Mouse (Mus musculus) ZHBTc4 (cell line): ENCODE measurements around the gene Klk1b8.
"Not testable (repeated sequence)": the region's sequence is repeated elsewhere in the genome, so short reads cannot be mapped to it uniquely, and the experiment has no call there.

Source experiments
- DNase-seq: peaks from one replicate; pipeline ENCODE4 v3.0.0-alpha.2; 2011; ENCODE audit warnings: low read depth, low spot score

Gene Klk1b8

DNA sequence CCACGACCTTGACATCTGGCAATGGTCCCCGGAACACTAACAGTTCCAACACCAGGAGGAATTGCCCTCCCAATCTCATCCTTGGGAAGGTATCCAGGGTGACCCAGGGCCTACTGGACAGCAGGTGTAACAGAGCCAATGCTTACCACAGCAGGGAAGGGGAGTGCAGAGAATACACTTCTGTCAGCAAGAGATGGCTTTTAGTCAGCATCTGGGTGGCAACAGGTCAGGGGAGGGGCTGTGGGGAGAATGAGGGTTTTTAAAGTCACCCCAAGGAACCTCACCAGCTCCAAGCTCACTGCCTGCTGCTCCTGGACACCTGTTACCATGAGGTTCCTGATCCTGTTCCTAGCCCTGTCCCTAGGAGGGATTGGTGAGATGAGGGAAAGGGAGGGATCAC is at the start of gene Klk1b8:
TSS of gene Klk1b8 (plus strand) at position 301 of the 400 bp plus-strand sequence.
- DNase-seq, result no peak

DNA sequence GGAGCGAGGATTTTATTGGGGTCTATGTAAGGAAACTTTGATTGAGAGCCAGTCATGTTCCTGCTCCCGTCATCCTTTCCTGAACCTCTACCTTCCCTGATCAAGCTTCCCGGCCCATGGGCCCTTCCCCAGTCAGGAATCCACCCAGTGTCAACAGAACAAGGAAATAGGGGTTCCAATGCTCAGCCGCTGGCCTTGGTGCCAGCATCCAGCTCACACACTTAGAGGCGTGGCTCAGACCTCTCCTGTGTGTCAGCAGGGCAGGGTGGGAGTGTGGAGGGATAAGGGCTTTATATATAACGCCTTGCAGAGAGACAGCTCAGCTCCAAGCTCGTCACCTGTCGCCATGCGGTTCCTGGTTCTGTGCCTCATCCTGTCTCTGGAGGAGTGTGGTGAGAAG is 35.6 kb upstream of the Klk1b8 start:
- peak; percentile 43 for DNase-seq

DNA sequence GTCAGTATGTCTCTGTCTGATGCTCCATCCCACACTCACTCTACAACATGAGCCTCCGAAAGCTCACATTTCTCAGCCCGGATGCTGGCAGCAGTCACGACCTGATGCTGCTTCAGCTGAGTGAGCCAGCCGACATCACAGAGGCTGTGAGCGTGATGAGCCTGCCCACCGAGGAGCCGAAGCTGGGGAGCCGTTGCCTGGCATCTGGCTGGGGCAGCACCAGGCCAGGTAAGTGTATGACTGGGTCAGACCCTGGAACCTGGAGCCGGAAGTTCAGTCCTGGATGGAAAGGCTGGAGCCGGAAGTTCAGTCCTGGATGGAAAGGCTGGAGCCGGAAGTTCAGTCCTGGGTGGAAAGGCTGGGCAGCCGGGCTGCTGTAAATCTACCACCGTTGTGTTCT is 32.0 kb upstream of the Klk1b8 start:
- no peak for DNase-seq

DNA sequence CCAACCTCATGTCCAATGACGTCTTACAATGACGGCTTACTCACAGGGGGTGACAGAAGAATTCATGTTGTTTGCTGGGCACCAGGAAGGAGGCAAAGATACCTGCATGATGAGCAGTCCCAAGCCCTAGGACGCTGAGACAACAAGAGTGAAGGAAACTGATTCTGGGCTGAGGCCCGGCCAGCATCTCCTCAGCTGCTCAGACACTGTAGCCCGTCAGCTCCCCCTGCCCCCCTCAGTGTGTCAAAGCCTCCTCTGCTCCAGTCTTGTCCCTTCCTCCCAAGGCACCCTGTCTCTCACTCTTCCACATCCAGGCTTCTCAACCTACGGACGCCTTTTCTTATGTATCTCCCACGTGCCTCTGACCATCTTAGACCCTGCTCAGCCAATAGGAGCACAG is 31.6 kb upstream of the Klk1b8 start:
- DNase-seq, result no peak

DNA sequence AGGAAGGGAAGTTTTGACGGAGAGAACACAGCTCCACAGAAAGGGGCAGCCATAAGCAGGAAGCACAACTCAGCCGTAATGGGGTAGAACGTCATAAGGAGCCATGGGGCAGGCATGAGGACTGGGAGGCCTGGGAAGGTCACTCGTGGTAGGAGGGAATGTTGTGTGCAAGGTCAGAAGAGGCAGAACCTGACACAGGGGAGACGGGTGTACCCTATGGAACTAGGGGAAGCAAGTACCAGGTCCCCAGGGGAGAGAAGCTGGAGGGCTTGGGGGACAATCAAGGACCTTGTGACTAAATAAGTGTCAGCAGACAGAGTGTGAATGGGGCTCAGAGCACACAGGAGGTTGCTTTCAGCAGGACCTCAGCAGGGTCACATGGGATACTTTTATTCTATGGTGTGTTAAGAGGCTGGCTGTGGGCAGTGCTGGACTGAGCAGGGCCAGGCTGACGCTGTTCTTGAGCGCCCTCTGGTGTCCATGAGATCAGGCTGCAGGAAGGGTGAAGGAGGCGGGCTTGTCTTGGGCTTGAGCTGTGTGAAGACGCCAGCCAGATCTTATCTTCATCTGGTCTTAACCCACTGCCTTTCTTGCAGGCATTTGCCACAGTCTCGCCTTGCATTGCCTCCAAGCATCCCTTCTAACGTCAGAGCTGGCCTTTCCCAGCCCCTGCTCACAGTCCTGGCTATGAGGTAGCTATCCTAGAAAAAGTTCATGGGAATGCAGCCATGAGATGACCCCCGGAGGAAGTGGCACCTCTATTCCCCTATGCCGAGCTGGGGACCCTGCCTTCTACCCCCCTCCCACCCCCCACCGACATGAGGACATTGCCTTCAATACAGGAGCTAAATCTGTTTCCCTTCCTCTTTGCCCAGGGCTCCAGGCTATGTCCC is 30.7 kb upstream of the Klk1b8 start:
- DNase-seq, result peak; percentile 77

DNA sequence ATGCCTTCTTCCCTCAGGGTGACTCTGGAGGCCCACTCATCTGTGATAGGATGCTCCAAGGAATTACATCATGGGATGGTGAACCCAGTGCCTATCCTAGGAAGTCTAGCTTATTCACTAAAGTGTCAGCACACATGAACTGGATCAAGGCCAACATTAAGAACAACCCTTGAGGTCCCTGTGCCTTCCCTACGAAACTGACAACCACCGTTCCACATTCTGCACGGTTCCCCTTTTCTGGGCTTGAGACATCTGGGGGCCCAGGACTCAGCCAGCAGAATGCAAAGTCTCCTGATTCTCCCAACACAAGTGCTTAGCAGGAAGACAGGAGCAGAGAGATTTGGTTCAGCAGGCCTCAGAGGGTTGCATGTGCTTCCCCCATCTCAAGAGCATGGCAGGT is 29.9 kb upstream of the Klk1b8 start:
- DNase-seq, result no peak

DNA sequence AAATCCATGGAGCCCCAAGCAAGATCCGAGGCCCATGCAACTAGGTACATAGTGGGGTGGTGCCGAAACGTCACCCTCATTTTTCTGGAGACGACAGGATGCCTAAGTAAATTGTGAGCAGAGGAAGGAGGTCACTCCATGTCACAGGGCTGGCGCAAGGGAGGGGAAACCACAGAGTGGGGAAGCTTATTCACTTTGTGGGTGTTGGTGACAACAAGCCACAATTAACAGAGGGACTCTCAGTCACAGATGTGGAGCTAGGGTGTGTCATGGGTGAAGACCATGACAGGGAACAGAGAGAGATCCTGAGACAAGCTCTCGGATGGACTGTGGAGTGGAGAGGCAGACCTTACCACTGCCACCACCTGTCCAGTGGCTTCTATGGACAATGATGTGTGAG is 29.4 kb upstream of the Klk1b8 start:
- DNase-seq, result no peak

DNA sequence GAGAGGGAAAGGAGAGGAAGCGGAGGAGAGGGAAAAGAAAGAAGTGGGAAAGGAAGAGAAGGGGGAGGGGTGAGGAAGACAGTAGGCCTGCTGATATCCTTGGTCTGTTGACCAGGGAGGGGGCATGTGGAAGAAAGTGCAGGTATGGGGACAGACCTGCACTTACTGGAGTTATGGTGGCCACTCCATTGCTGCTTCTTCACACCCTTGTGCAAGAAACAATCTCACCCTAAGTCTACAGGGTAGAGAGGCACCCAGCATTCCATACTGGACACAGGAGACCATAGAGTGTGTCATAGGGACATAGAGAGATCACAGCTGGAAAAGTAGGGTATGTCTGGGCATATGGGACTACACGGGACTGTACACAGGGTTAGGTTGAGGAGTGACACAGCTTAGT is 28.5 kb upstream of the Klk1b8 start:
- DNase-seq, result no peak

DNA sequence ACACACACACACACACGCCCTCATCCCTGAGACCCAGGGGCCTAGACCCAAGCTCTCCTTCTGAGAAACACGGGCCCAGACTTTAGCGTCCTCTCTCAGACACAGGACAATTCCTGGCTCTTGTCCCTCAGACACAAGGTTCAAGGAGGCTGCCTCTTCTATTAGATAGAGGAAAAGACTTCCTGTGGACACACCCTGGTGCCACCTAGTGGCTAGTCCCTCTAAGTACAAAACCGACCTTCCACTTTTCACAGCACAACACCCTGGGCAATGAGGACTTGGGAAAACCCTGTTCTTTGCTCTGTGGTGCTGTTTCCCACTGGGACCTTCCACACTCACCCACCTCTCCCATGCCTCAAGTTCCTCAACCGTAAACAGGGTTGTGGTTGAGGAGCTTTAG is 24.5 kb upstream of the Klk1b8 start:
- DNase-seq, result peak; percentile 76

DNA sequence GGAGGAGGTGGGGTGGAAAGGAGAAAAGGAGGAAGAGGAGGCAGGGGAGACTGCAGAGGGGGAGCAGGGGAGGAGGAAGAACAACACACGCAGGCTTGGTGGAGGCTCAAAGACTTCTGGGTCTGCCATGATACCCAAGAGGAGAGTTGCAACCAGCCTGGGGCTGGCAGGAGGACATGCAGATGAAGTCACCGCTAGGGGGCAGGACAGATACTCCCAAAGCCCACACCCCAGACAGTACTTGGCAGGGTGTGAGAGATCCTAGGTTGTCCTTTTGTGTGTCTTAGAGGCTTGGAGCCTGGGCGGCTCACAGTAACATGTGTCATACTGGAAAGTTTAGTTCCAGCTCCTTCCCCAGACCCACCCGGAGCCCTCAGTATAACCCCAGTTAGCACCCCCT is 21.9 kb upstream of the Klk1b8 start:
- peak; percentile 74 for DNase-seq

DNA sequence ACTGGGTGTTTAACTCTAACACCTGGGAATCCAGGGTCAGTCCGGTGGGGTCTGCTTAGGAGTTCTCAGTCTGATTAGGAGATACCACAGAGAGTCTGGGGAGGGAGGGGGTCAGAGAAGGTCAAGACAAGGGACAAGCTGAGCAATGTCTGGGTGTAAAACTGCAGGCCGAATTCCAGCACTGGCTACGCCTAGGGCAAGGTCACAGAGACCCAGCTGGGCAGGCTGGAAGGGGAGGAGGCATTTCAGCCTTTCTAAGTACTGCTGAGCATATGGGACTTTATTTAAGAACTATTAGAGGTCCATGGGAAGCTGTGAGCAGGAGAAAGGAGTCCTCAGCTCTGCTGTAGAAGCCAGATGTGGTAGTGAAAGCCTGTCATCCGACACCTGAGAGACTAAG is 18.1 kb upstream of the Klk1b8 start:
- no peak for DNase-seq

DNA sequence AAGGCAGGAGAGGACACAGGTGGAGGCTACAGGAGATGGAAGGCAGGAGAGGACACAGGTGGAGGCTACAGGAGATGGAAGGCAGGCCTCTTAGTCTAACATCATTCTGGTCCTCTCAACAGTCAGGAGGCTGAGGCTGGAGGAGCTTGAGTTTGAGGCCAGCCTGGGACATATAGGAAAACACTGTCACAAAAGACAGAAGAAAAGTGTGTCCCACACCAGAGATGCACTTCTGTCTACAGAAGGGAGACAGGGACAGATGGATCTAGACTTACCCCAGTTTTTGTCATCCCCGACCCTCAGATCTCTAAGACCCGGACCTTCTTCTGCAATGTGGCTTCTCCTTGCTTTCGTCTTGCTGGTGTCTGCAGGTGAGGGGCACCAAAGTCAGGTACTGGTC is 17.0 kb upstream of the Klk1b8 start, which contains the start of gene Klk15:
TSS of gene Klk15 (plus strand) at position 301 of the 400 bp plus-strand sequence.
- no peak for DNase-seq

DNA sequence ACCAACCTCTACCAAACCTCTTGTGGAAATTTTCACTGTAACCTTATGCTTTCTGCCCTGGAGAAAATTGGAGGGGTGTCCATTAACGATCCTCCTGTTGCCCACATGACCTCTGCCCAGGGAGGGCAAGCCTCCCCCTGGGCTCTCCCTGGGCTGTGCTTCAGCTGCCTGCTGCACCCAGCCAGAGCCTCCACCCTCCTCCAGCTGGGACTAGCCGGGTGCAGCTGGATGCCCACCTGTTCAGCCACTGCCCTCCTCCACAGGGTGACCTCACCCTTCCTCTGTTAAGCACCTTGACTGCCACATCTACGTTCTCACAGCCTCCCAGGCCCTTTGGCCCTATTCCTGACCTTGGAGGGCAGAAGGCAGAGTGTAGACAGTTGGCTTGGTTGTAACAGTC is 15.7 kb upstream of the Klk1b8 start:
- no peak for DNase-seq

DNA sequence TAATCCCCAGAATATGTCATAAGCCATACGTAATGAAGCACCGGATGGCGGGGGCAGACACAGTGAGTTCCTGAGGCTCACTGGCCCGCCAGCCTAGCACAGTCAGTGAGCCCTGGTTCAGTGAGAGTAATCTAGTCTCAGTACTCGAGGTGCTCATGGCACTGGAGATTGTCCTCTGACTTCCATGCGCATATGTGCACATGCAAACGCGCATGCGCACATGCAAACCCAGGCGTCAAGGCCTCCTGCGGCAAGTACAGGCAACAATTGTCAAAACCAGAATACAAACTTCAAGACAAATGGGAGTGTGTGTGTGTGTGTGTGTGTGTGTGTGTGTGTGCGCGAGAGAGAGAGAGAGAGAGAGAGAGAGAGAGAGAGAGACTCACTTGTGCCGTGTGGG is 13.9 kb upstream of the Klk1b8 start:
- DNase-seq, result peak; percentile 21

DNA sequence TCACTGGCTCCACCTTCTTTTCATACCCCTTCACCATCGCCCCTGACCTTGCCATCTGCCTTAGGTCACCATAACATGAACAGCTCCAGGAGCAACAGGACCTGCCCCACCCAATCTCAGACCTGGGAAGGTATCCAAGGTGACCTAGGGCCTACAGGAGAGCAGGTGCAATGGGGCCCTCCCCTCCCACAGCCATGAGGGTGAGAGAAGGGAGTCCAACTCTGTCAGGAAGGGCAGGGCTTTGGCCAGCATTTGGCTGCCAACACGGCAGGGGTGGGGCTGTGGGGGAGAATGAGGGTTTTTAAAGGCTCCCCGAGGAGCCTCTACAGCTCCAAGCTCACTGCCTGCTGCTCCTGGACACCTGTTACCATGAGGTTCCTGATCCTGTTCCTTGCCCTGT is 8.2 kb upstream of the Klk1b8 start:
- not testable (repeated sequence) for DNase-seq

DNA sequence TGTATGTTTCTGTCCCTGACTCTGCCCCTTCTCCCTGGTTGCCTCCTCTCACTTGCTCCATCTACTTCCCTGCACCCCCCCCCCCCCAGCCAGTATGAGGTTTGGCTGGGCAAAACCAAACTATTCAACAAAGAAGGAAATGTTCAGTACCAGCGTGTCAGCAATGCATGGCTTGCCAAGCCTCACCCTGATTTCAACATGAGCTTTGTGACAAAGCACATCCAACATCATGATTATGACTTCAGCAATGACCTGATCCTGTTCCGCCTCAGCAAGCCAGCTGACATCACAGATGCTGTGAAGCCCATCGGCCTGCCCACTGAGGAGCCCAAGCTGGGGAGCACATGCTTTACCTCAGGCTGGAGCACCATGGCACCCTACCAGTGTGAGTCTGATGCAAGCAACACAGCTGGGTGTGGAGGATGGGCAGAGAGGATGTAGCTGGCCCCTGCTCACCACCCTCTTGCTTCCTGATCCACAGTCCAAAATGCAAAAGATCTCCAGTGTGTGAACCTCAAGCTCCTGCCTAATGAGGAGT is 5.7 kb upstream of the Klk1b8 start:
- no peak for DNase-seq

DNA sequence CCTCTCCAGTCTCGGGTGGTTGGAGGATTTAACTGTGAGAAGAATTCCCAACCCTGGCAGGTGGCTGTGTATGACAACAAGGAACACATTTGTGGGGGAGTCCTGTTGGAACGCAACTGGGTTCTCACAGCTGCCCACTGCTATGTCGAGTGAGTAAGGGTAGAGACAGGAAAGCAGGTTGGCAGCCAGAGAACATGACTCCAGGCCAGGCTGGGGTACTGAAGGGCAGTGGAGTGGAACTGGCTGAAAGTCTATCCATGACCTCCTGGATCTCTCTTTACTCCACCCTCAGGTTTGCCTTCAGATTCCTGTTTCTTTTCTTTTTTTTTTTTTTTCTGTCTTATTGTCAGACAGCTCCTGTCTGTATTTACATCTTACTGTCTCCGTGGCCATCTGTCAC is 2.2 kb downstream of the Klk1b8 start:
- DNase-seq, result no peak

DNA sequence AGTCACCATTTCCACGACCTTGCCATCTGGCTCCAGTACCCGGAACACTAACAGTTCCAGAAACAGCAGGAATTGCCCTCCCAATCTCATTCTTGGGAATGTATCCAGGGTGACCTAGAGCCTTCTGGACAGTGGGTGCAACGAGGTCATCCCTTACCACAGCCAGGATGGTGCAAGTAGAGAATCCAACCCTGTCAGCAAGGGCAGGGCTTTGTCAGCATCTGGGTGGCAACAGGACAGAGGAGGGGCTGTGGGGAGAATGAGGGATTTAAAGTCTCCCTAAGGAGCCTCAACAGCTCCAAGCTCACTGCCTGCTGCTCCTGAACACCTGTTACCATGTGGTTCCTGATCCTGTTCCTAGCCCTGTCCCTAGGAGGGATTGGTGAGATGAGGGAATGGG is 16.0 kb downstream of the Klk1b8 start, which contains the start of gene Klk1b1:
TSS of gene Klk1b1 (plus strand) at position 301 of the 400 bp plus-strand sequence.
- DNase-seq, result no peak

DNA sequence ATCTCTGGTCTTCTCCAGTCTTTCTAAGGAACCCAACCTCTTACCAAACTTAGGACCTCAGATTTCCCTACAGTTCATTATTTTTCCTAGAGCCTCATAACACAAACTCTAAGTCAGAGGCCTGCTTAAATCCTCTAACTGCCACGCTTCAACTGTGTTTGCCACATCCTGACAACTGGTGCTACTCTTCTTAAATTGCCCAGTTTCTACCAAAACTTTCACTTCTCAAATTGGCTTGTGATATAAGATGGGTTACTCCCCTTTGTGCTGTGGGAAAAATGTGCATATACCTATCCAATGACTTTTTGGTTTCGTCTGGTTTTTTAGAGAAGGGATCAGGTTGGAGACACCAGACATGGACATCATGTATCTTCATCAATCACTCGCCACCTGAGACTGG is 16.6 kb downstream of the Klk1b8 start:
- no peak for DNase-seq

DNA sequence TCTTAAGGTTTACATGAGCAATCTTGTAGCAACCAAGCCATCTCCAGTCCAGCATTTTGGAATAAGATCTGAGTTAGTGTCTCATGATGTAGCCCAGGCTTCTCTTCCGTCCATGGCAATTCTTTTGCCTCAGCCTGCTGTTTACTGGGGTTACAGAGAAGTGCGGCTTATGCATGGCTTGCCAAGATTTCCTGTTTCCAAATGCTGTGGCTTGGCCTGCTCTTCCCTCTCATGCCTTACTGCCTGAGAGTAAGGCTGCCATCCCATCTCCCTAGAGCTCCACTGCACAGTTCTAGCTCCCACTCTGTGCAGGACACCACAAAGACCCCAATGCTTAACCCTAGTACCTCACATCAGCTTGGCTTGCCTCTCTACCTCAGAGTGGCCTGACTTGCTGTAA is 17.1 kb downstream of the Klk1b8 start:
- DNase-seq, result no peak

DNA sequence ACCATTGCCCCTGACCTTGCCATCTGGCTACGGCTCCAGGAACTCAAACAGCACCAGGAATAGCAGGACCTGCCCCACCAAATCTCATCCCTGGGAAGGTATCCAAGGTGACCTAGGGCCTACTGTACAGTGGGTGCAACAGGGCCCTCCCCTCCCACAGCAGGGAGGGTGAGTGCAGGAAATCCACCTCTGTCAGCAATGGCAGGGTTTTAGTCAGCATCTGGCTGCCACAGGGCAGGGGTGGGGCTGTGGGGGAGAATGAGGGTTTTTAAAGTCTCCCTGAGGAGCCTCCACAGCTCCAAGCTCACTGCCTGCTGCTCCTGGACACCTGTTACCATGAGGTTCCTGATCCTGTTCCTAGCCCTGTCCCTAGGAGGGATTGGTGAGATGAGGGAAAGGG is 25.3 kb downstream of the Klk1b8 start, which contains the start of gene Klk1b9:
TSS of gene Klk1b9 (plus strand) at position 301 of the 400 bp plus-strand sequence.
- DNase-seq, result not testable (repeated sequence)

DNA sequence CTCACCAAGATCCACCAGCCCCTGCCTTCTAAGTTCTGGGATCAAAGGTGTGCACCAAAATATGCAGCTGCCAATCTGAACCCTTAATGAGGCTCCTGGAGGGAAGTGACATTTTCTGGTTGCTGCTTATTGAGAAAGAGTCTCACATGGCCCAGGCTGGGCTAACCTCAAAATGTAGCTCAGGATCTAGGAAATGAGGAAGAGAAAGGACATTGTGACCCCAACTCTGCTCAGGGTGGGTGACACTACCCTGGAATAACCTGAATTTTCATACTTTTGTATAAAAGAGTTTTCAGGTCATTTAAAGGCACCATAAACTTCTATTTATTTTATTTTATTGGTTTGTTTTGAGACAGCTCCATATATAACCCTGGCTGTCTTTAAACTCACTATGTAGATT is 35.2 kb downstream of the Klk1b8 start:
- no peak for DNase-seq

DNA sequence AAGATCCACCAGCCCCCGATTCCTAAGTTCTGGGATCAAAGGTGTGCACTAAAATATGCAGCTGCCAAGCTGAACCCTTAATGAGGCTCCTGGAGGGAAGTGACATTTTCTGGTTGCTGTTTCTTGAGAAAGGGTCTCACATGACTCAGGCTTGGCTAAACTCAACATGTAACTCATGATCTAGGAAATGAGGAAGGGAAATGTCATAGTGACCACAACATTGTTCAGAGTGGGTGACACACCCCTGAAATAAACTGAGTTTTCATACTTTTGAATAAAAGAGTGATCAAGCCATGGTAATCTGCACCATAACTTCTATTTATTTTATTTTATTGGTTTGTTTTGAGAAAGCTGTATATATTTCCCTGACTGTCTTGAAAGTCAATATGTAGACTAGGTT is 44.4 kb downstream of the Klk1b8 start:
- not testable (repeated sequence) for DNase-seq
